Mouse (Mus musculus) brown adipose tissue, adult 24 weeks (tissue): ENCODE measurements at regions not wholly inside any gene's neighbourhood (a gene's known extent, or its start where the extent isn't known, plus 50 kb on each side); places are given as distances from the start of the nearest gene placed in this dataset.

Experiments used
- H3K27ac ChIP-seq: fragments of 200-500 bp; replicated peaks from 2 replicates; pipeline ENCODE4 v1.5.1; 2012; ENCODE audit warnings: low read depth, mild to moderate bottlenecking, low read length
- H3K4me1 ChIP-seq: fragments of 200-500 bp; 2 replicates; pipeline ENCODE4 v1.6.1; 2012; ENCODE audit warnings: low read length, mixed read lengths; ENCODE audit not compliant: control insufficient read depth, insufficient read depth, insufficient read length
- H3K4me3 ChIP-seq: fragments of 200-500 bp; 2 replicates; pipeline ENCODE4 v1.5.1; 2012; ENCODE audit warnings: low read depth, mild to moderate bottlenecking, low read length, moderate library complexity; ENCODE audit not compliant: insufficient read depth

- no peak overlapping the region for H3K27ac ChIP-seq
- H3K4me3 ChIP-seq = no peak overlapping the region
- no peaks in the 10 kb centered on the region for H3K4me1 ChIP-seq
Measured at GRCm38 (mm10) chr13:46076879-46077278, 112.1 kb upstream of the Atxn1 start.

GRCm38 (mm10) chr13:46071670-46072069 lies 106.9 kb upstream of the Atxn1 start:
- H3K27ac ChIP-seq = no peak overlapping the region
- H3K4me3 ChIP-seq = no peak overlapping the region
- no peaks in the 10 kb centered on the region for H3K4me1 ChIP-seq

DNA sequence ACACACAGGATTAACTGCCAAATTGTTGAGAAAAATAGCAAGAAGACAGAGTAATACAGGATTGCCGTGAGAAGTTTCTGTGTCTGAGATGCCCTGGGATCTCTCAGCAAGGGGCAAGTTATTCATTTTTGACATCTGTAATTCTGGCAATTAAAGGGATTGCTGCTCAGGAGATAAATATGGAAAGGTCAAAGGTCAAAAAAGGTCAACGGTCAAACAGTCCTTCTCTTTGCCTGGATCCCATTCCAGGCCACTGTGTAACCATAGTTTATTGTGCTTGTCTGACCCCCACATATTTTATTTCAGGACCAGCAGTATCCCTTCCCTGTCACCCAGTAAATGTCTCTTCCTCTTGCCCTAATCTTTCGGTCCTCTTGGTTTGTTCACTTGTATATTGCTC lies 104.8 kb upstream of the Atxn1 start:
- no peaks in the 10 kb centered on the region for H3K4me1 ChIP-seq
- H3K27ac ChIP-seq = no peak overlapping the region
- H3K4me3 ChIP-seq = no peak overlapping the region

- H3K4me3 ChIP-seq = no peak overlapping the region
- peaks cover 6% of the 10 kb centered on the region for H3K4me1 ChIP-seq
- H3K27ac ChIP-seq = no peak overlapping the region
Measured at GRCm38 (mm10) chr13:46062758-46063157, 98.0 kb upstream of the Atxn1 start.

- H3K27ac ChIP-seq = no peak overlapping the region
- H3K4me1 ChIP-seq = peaks cover 6% of the 10 kb centered on the region
- no peak overlapping the region for H3K4me3 ChIP-seq
Measured at GRCm38 (mm10) chr13:46059870-46060269, 95.1 kb upstream of the Atxn1 start.

GRCm38 (mm10) chr13:46058862-46059261 lies 94.1 kb upstream of the Atxn1 start:
- Histone ChIP-seq H3K4me1 (peaks cover 6% of the 10 kb centered on the region), H3K27ac (no peak overlapping the region), H3K4me3 (no peak overlapping the region)

DNA sequence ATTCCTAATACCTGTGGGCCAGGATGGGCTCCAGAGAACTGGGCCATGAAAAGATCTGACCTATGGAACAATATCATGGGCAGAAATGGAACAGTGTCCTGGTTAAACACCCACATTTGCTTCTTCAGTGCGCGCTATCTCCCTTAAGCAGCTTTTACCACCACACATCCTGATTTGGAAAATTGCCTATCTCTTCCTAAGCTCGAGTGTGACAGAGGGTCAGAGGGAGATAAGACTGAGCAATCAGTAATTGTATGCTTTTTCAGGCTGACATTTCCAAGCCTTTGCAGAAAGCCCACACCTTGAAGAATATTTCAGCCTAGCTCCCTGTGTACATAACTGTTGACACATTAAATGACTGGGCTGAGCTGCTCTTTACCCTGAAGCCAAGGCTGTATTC lies 93.5 kb upstream of the Atxn1 start:
- Histone ChIP-seq H3K4me3 (no peak overlapping the region), H3K4me1 (peaks cover 6% of the 10 kb centered on the region), H3K27ac (no peak overlapping the region)

DNA sequence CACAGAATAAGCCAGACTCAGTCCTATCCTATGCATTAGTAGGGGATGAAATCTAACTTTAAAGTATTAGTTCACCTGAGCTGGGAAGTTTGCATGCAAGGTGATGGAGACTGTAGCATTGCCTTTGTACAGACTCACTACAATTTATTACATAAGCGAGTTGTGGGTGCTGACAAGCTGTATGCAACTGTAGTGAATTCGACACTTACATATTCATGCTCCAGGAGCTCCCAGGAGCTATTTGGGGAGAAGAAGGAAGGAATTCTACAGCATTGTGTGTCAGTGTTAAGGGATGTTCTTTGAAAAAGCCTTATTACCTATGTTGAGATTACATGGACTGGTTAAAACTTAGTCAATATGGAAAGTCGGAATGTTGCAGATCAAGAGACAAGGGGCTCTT lies 90.6 kb upstream of the Atxn1 start:
- Histone ChIP-seq H3K27ac (no peak overlapping the region), H3K4me1 (peaks cover 6% of the 10 kb centered on the region), H3K4me3 (no peak overlapping the region)

GRCm38 (mm10) chr13:46043568-46043967 lies 78.8 kb upstream of the Atxn1 start:
- Histone ChIP-seq H3K4me3 (peak overlapping the region; percentile 10; the same call in 1 of the 2 replicates), H3K27ac (no peak overlapping the region), H3K4me1 (no peaks in the 10 kb centered on the region)

- peak overlapping the region; percentile 10; the same call in 1 of the 2 replicates for H3K4me3 ChIP-seq
- no peak overlapping the region for H3K27ac ChIP-seq
Measured at GRCm38 (mm10) chr13:46043016-46043415, 78.2 kb upstream of the Atxn1 start.

DNA sequence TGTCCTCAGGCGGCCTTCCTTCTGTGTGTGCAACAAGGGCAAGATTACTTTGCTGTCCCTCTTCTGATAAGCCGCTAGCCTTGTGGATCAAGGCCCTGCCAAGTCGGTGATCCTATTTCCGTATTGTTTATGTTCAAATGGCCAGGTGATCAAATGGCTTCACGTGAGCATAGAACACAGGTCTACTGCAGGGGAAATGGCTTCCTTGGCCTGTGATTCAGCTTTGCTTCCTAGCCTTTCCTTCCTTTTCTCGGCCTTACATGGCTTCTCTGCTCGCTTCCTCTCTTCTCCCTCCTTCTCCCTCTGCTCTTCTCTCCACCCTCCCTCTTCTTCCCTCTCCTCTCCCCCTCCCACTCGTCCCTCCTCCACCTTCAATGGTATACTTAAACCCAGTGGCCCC lies 77.4 kb upstream of the Atxn1 start:
- H3K4me1 ChIP-seq = no peaks in the 10 kb centered on the region
- no peak overlapping the region for H3K27ac ChIP-seq
- H3K4me3 ChIP-seq = no peak overlapping the region

More at GRCm38 (mm10) chr13:46043016-46043415, 78.2 kb upstream of the Atxn1 start:
- no peaks in the 10 kb centered on the region for H3K4me1 ChIP-seq

- Histone ChIP-seq H3K27ac (no peak overlapping the region), H3K4me1 (no peaks in the 10 kb centered on the region), H3K4me3 (no peak overlapping the region)
Measured at GRCm38 (mm10) chr13:46041475-46041874, 76.7 kb upstream of the Atxn1 start.

DNA sequence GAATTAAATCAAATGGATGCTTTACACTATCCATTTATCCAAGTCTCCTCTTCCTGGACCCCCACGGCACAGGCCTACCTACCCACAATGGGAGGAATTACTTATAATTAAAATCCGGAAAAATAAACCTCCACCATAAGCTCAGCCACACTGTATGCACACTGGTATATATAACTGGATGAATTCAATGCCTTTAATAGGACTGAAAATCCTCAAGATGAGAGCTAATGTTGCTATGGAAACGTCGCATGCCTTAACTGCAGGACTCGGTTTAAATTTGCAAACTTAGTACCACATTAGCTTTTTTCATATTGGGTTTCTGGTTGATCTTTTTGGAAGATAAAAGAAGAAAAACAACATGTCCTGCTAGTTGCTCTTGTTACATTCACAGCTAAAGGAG lies 75.3 kb upstream of the Atxn1 start:
- no peak overlapping the region for H3K27ac ChIP-seq
- H3K4me1 ChIP-seq = no peaks in the 10 kb centered on the region
- no peak overlapping the region for H3K4me3 ChIP-seq

GRCm38 (mm10) chr13:46038441-46039331 lies 73.9 kb upstream of the Atxn1 start:
- Histone ChIP-seq H3K4me3 (no peak overlapping the region), H3K4me1 (no peaks in the 10 kb centered on the region), H3K27ac (no peak overlapping the region)

- Histone ChIP-seq H3K27ac (peak overlapping the region; percentile 65), H3K4me3 (no peak overlapping the region), H3K4me1 (no peaks in the 10 kb centered on the region)
Measured at GRCm38 (mm10) chr13:46032281-46032680, 67.5 kb upstream of the Atxn1 start.

- H3K4me3 ChIP-seq = no peak overlapping the region
- H3K27ac ChIP-seq = no peak overlapping the region
- peaks cover 7% of the 10 kb centered on the region; the same call in 1 of the 2 replicates for H3K4me1 ChIP-seq
Measured at GRCm38 (mm10) chr13:46026018-46026417, 61.2 kb upstream of the Atxn1 start.
